Mouse (Mus musculus) embryonic fibroblast, embryonic 13.5 days (primary cell): ENCODE results near the gene Olfr204.

Experiments
- CTCF ChIP-seq: IDR thresholded peaks from 2 replicates; pipeline ENCODE4 v1.5.1; 2011; ENCODE audit warnings: mild to moderate bottlenecking, control low read depth, low read length, moderate library complexity, borderline replicate concordance; ENCODE audit not compliant: insufficient read depth
- POLR2A ChIP-seq: IDR thresholded peaks from 2 replicates; pipeline ENCODE4 v1.6.1; 2011; ENCODE audit warnings: low read depth, mild to moderate bottlenecking, control low read depth, low read length, moderate library complexity

DNA sequence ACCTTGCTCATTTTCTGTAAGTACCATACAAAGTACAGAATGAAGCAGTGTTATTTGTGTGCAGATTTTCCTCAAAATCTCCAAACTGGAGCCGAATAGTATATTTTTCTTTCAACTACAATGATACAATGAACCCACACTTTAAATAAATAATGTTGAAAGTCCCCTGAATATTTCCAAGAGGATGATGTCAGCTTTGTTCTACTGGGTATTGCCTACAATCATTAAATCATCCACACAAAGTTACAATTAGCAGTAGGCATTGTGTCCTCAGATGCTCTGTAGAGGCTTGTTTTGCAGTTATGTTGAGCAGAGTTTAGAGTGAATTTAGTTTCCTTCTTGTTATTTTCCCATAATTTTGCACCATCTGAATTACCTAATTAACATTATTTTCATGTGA, 31.4 kb downstream of the Olfr204 start, which contains the start of gene Olfr202:
- TF ChIP-seq CTCF (no peak), POLR2A (no peak)
